Comparison of ENCODE assay signal across 15 mouse cellular contexts in genomic region chr2:157988416-157989190, GRCm38 (mm10). TPM values are rescaled to one million over a fixed set of nuclear protein-coding genes. Genes with fewer than 3 reads are reported as not detected.
DNase-seq lines count a peak whose midpoint lies in the region; ATAC-seq and TF ChIP-seq lines count a peak whose summit lies in the region.
"Had no signal": no experiment of that assay in that cellular context is flagged by ENCODE, and none has a peak within 500 bp of the region (broad histone marks: within the 10 kb centered on the region; RNA-seq: fewer than 3 reads in every experiment).

No protein-coding gene starts in this region.

- no peaks in the 10 kb centered on the region for H3K9me3 ChIP-seq in neural tube, embryonic 13.5 days
- no peaks in the 10 kb centered on the region for H3K9me3 ChIP-seq in hindbrain, embryonic 12.5 days (replicated peaks)
- no peaks in the 10 kb centered on the region for H3K9me3 ChIP-seq in intestine, postnatal 0 days (ENCODE audit: control insufficient read depth)
- H3K9me3 ChIP-seq in neural tube, embryonic 14.5 days (ENCODE audit: control insufficient read depth, low read length), result no peaks in the 10 kb centered on the region
- H3K9me3 ChIP-seq: heart, embryonic 12.5 days had no signal

- H3K9ac ChIP-seq in neural tube, embryonic 13.5 days, result peak overlapping the region; percentile 52; the same call in 1 of the 2 replicates
- no peak overlapping the region for H3K9ac ChIP-seq in hindbrain, embryonic 12.5 days
- H3K9ac ChIP-seq in intestine, postnatal 0 days (ENCODE audit: low read depth, low read length), result no peak overlapping the region
- H3K9ac ChIP-seq in neural tube, embryonic 14.5 days (replicated peaks; ENCODE audit: low read depth, low read length), result no peak overlapping the region; the same call in 1 of the 2 replicates
- H3K9ac ChIP-seq: heart, embryonic 12.5 days; lung, embryonic 14.5 days had no signal

- H3K27ac ChIP-seq in neural tube, embryonic 13.5 days (replicated peaks), result peak overlapping the region; percentile 61
- peak overlapping the region; percentile 70; the same call in 1 of the 2 replicates for H3K27ac ChIP-seq in hindbrain, embryonic 12.5 days
- no peak overlapping the region for H3K27ac ChIP-seq in intestine, postnatal 0 days (ENCODE audit: low read depth, low read length)
- H3K27ac ChIP-seq in neural tube, embryonic 14.5 days (ENCODE audit: low read depth, low read length), result peak overlapping the region; percentile 40

- TF ChIP-seq CTCF in intestine, postnatal 0 days (IDR thresholded peaks at IDR 0.05; ENCODE audit: low read depth), result no peak

- intact Hi-C loops in left cerebral cortex, postnatal 4 days (cut with DNase I), result no loop called here

- DNase-seq in neural tube, embryonic 10.5 days (ENCODE audit: extremely low spot score, low spot score), result no peak
- no peak for DNase-seq in natural killer cell, adult 2 months (ENCODE audit: low spot score in 2 of 2)
- no peak for DNase-seq in left cerebral cortex, postnatal 4 days
- no peak for DNase-seq in yolk sac, embryonic 10.5 days (ENCODE audit: low spot score)
- DNase-seq: adrenal gland, postnatal 36 days; cerebellum, postnatal 14 days; kidney, postnatal 10 days; lung, embryonic 14.5 days; right cerebral cortex, postnatal 4 days; thymus, adult 2 months had no signal

- H3K4me2 ChIP-seq in neural tube, embryonic 13.5 days, result no peak overlapping the region
- no peak overlapping the region for H3K4me2 ChIP-seq in hindbrain, embryonic 12.5 days (replicated peaks)
- H3K4me2 ChIP-seq in intestine, postnatal 0 days (replicated peaks; ENCODE audit: low read depth), result no peak overlapping the region
- no peak overlapping the region for H3K4me2 ChIP-seq in neural tube, embryonic 14.5 days (ENCODE audit: low read depth, low read length)
- H3K4me2 ChIP-seq: heart, embryonic 12.5 days; lung, embryonic 14.5 days had no signal

- 38% methylated on average over 7 of the region's 7 CpGs for WGBS in neural tube, embryonic 13.5 days
- WGBS in hindbrain, embryonic 12.5 days, result 48% methylated on average over 7 of the region's 7 CpGs
- 42% methylated on average over 7 of the region's 7 CpGs for WGBS in intestine, postnatal 0 days
- WGBS in neural tube, embryonic 14.5 days, result 36% methylated on average over 7 of the region's 7 CpGs

- H3K36me3 ChIP-seq in neural tube, embryonic 13.5 days, result peaks cover 15% of the 10 kb centered on the region
- peaks cover 13% of the 10 kb centered on the region for H3K36me3 ChIP-seq in hindbrain, embryonic 12.5 days
- peaks cover 23% of the 10 kb centered on the region for H3K36me3 ChIP-seq in intestine, postnatal 0 days (ENCODE audit: control insufficient read depth, insufficient read depth)
- H3K36me3 ChIP-seq in neural tube, embryonic 14.5 days (ENCODE audit: control insufficient read depth, insufficient read depth, low read length), result peaks cover 3% of the 10 kb centered on the region; the same call in 1 of the 2 replicates

- H3K4me3 ChIP-seq in neural tube, embryonic 13.5 days, result no peak overlapping the region
- no peak overlapping the region for H3K4me3 ChIP-seq in hindbrain, embryonic 12.5 days
- H3K4me3 ChIP-seq in intestine, postnatal 0 days (ENCODE audit: low read depth, low read length), result no peak overlapping the region
- no peak overlapping the region for H3K4me3 ChIP-seq in neural tube, embryonic 14.5 days (ENCODE audit: low read depth, low read length)
- H3K4me3 ChIP-seq: heart, embryonic 12.5 days had no signal

- H3K4me1 ChIP-seq in neural tube, embryonic 13.5 days (replicated peaks), result peaks cover 77% of the 10 kb centered on the region
- H3K4me1 ChIP-seq in hindbrain, embryonic 12.5 days, result peaks cover 18% of the 10 kb centered on the region
- H3K4me1 ChIP-seq in intestine, postnatal 0 days (replicated peaks; ENCODE audit: control insufficient read depth, insufficient read depth, low read length), result no peaks in the 10 kb centered on the region
- peaks cover 25% of the 10 kb centered on the region; the same call in 1 of the 2 replicates for H3K4me1 ChIP-seq in neural tube, embryonic 14.5 days (ENCODE audit: control insufficient read depth, insufficient read depth, low read length)

- no peak for ATAC-seq in neural tube, embryonic 13.5 days (ENCODE audit: low read depth)
- no peak for ATAC-seq in hindbrain, embryonic 12.5 days (ENCODE audit: low FRiP score)
- ATAC-seq in intestine, postnatal 0 days, result peak; percentile 47; the same call in 1 of the 2 replicates
- no peak for ATAC-seq in neural tube, embryonic 14.5 days (ENCODE audit: low read depth)

- no peaks in the 10 kb centered on the region for H3K27me3 ChIP-seq in neural tube, embryonic 13.5 days
- H3K27me3 ChIP-seq in hindbrain, embryonic 12.5 days, result no peaks in the 10 kb centered on the region
- H3K27me3 ChIP-seq in intestine, postnatal 0 days (replicated peaks; ENCODE audit: control insufficient read depth, insufficient read depth, low read length), result no peaks in the 10 kb centered on the region
- H3K27me3 ChIP-seq in neural tube, embryonic 14.5 days (ENCODE audit: control insufficient read depth, insufficient read depth, low read length), result no peaks in the 10 kb centered on the region
- H3K27me3 ChIP-seq: heart, embryonic 12.5 days had no signal

RNA-seq across cellular contexts. Expression of gene Tti1, which starts 39.6 kb away (rescaled TPM):
- polyA plus RNA-seq in neural tube, embryonic 13.5 days (2015; fragmentation: Nextera tagmentation; extraction: Ambion mirVana), result 15.8 and 16.8 TPM in 2 replicates
- 25.6 and 25.8 TPM in 2 replicates for polyA plus RNA-seq in hindbrain, embryonic 12.5 days (2016; fragmentation: Nextera tagmentation; extraction: Ambion mirVana)
- 5.1 and 5.4 TPM in 2 replicates for polyA plus RNA-seq in intestine, postnatal 0 days (2015; fragmentation: Nextera tagmentation; extraction: Ambion mirVana)
- 13.8 and 16.9 TPM in 2 replicates for polyA plus RNA-seq in neural tube, embryonic 14.5 days (2014; fragmentation: Nextera tagmentation; extraction: Ambion mirVana)
- 10 to 100 TPM; 17.2 to 19.1 TPM for total RNA-seq in left cerebral cortex, postnatal 4 days (2021)

RNA-seq across cellular contexts. Expression of gene Rprd1b, which starts 39.7 kb away (rescaled TPM):
- 34.5 and 35.3 TPM in 2 replicates for polyA plus RNA-seq in neural tube, embryonic 13.5 days (2015; fragmentation: Nextera tagmentation; extraction: Ambion mirVana)
- 46.2 and 56.2 TPM in 2 replicates for polyA plus RNA-seq in hindbrain, embryonic 12.5 days (2016; fragmentation: Nextera tagmentation; extraction: Ambion mirVana)
- 17.1 and 19.8 TPM in 2 replicates for polyA plus RNA-seq in intestine, postnatal 0 days (2015; fragmentation: Nextera tagmentation; extraction: Ambion mirVana)
- 34.4 and 38.6 TPM in 2 replicates for polyA plus RNA-seq in neural tube, embryonic 14.5 days (2014; fragmentation: Nextera tagmentation; extraction: Ambion mirVana)
- total RNA-seq in left cerebral cortex, postnatal 4 days (2021), result 10 to 100 TPM; 34.7 to 35.1 TPM
